Mouse (Mus musculus): ENCODE results near the gene Tbc1d22b.

DNA sequence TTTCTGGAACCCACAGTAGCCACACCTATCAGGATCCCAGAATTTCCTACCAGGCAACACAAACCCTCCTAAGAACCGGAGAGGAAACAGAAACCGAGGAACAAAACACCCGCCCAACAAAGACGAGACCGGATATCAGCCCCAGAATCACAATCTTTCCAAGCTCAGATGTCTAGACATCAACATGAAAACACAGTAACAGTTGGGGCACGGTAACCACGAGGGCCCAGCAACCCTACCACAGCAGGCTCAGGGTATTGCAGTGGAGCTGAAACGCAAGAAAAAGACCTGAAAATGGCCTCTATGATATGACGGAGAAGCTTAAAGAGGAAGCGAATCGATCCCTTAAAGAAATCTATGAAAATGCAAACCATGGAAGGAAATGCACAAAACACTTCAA is 15.7 kb upstream of the Tbc1d22b start:
- TF ChIP-seq GATA1 (IDR thresholded peaks at IDR 0.05; ENCODE audit: borderline replicate concordance, low read length): no peak
- TF ChIP-seq FLI1 (IDR thresholded peaks at IDR 0.05; ENCODE audit: low read length): no peak
